Mouse (Mus musculus) embryonic fibroblast, embryonic 13.5 days (primary cell): Measurements from ENCODE around the gene Mpzl3.

Experiments used
- CTCF ChIP-seq: IDR thresholded peaks from 2 replicates; pipeline ENCODE4 v1.5.1; 2011; ENCODE audit warnings: mild to moderate bottlenecking, control low read depth, low read length, moderate library complexity, borderline replicate concordance; ENCODE audit not compliant: insufficient read depth
- POLR2A ChIP-seq: IDR thresholded peaks from 2 replicates; pipeline ENCODE4 v1.6.1; 2011; ENCODE audit warnings: low read depth, mild to moderate bottlenecking, control low read depth, low read length, moderate library complexity

DNA sequence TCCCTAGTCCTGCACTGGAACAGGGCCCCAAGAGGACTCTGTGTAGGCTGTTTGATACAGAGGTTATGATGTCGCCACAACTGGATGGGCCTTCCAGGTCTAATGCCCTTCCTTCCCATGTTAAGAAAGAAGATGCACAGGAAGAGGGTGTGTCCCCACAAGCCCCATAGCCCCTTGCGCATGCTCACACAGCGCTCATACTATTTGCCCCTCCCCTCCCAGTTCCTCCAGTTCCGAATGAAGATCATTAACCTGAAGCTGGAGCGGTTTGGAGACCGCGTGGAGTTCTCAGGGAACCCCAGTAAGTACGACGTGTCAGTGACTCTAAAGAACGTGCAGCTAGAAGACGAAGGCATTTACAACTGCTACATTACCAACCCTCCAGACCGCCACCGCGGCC, 70.2 kb downstream of the Mpzl3 start:
- TF ChIP-seq POLR2A (no peak), CTCF (no peak)
